Mouse (Mus musculus): ENCODE measurements around the gene Ccdc63.
A peak's percentile ranks its signal among the peaks of the same experiment; 100 is the strongest.

GRCm38 (mm10) chr5:122091070-122091469, 49.6 kb downstream of the Ccdc63 start:
- peak; percentile 79 for TF ChIP-seq CTCF (IDR thresholded peaks at IDR 0.05; ENCODE audit: control insufficient read depth, insufficient read depth, low read length)
- TF ChIP-seq POLR2A (IDR thresholded peaks at IDR 0.05; ENCODE audit: borderline replicate concordance, control insufficient read depth, low read depth, low read length) = no peak; the same call in 1 of the 2 replicates
